ENCODE assay signal across 7 mouse cellular contexts in the genomic region with DNA sequence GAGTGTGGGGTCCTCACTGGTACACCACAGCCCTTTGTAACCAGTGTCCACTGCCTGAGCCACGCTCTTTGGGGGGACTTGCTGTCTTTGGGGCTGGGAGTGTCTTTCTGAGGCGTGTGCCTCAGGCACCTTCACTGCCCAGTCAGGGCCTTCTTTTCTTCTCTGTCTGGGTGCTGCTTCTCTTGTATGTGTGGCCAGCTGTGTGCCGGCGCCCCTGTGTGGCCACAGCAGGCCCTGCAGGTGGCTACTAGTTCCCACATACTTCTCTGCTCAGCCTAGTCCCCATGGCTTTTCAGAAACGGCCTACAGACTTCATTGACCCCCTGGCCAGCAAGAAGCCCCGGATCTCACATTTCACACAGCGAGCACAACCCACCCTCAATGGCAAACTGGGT. TPM values are rescaled to one million over a fixed set of nuclear protein-coding genes. Genes with fewer than 3 reads are reported as not detected.
DNase-seq lines count a peak whose midpoint lies in the region; ATAC-seq and TF ChIP-seq lines count a peak whose summit lies in the region.

No protein-coding gene starts in this region.

- ATAC-seq in inflammation-experienced regulatory T-cells, adult 6 months = peak; percentile 63
- peak; percentile 33; the same call in 1 of the 2 replicates for ATAC-seq in liver, embryonic 14.5 days (ENCODE audit: insufficient read depth)
- peak; percentile 60; the same call in 1 of the 2 replicates for ATAC-seq in neural tube, embryonic 12.5 days (ENCODE audit: low FRiP score, low read depth)

- peak overlapping the region; percentile 72 for H3K27ac ChIP-seq in gastrocnemius, adult 2 months
- H3K27ac ChIP-seq in liver, embryonic 14.5 days = no peak overlapping the region
- H3K27ac ChIP-seq in neural tube, embryonic 12.5 days = no peak overlapping the region

- WGBS in liver, embryonic 14.5 days (ENCODE audit: insufficient replicate concordance) = 45% methylated on average over 7 of the region's 7 CpGs
- WGBS in neural tube, embryonic 12.5 days = 41% methylated on average over 7 of the region's 7 CpGs

- H3K4me3 ChIP-seq in gastrocnemius, adult 2 months = no peak overlapping the region
- no peak overlapping the region for H3K4me3 ChIP-seq in liver, embryonic 14.5 days (ENCODE audit: insufficient read depth in 1 of 2, low read depth in 2 of 2, low read length in 2 of 2)
- no peak overlapping the region for H3K4me3 ChIP-seq in neural tube, embryonic 12.5 days

- H3K9ac ChIP-seq in liver, embryonic 14.5 days (replicated peaks) = no peak overlapping the region
- H3K9ac ChIP-seq in neural tube, embryonic 12.5 days = no peak overlapping the region

- TF ChIP-seq CTCF in brain, embryonic 14.5 days (IDR thresholded peaks at IDR 0.05; ENCODE audit: borderline replicate concordance, extremely low read depth, insufficient read depth, insufficient read length) = peak; percentile 77
- peak; percentile 98 for TF ChIP-seq CTCF in gastrocnemius, adult 2 months (IDR thresholded peaks at IDR 0.05)
- TF ChIP-seq CTCF in liver, embryonic 14.5 days (IDR thresholded peaks at IDR 0.05; ENCODE audit: low read depth) = peak; percentile 87

- TF ChIP-seq EP300 in liver, embryonic 14.5 days (IDR thresholded peaks at IDR 0.05; ENCODE audit: low read depth) = no peak

- intact Hi-C loops in gastrocnemius, adult 2 months (cut with DNase I) = loop anchor here (2.0 to 5.0 kb wide), 3 partner anchors 24 to 63 kb away; no protein-coding TSS in a partner anchor

- DNase-seq in urinary bladder, postnatal 14 days (ENCODE audit: low spot score) = peak; percentile 58
- DNase-seq in urinary bladder, adult 18-20 months (ENCODE audit: low spot score in 2 of 2) = no peak
- no peak for DNase-seq in brain, embryonic 14.5 days (ENCODE audit: low read depth)
- peak; percentile 80 for DNase-seq in gastrocnemius, adult 2 months
- no peak for DNase-seq in liver, embryonic 14.5 days (ENCODE audit: low read depth in 3 of 3, low spot score in 3 of 3)

- peaks cover 38% of the 10 kb centered on the region for H3K36me3 ChIP-seq in liver, embryonic 14.5 days (replicated peaks; ENCODE audit: control insufficient read depth, insufficient read depth, low read depth)
- H3K36me3 ChIP-seq in neural tube, embryonic 12.5 days = peaks cover 86% of the 10 kb centered on the region

- no peaks in the 10 kb centered on the region for H3K9me3 ChIP-seq in liver, embryonic 14.5 days (ENCODE audit: control insufficient read depth, low read length)
- H3K9me3 ChIP-seq in neural tube, embryonic 12.5 days = no peaks in the 10 kb centered on the region

- H3K4me2 ChIP-seq in liver, embryonic 14.5 days (ENCODE audit: low read depth) = no peak overlapping the region
- H3K4me2 ChIP-seq in neural tube, embryonic 12.5 days (replicated peaks) = no peak overlapping the region

- no peaks in the 10 kb centered on the region for H3K4me1 ChIP-seq in liver, embryonic 14.5 days (replicated peaks; ENCODE audit: control insufficient read depth in 2 of 2, insufficient read depth in 2 of 2, low read length in 1 of 2)
- no peaks in the 10 kb centered on the region for H3K4me1 ChIP-seq in neural tube, embryonic 12.5 days

- no peak for TF ChIP-seq POLR2A in brain, embryonic 14.5 days (IDR thresholded peaks at IDR 0.05; ENCODE audit: borderline replicate concordance, extremely low read depth, insufficient read depth, insufficient read length, poor library complexity, severe bottlenecking)

- no peaks in the 10 kb centered on the region for H3K27me3 ChIP-seq in liver, embryonic 14.5 days (ENCODE audit: control insufficient read depth, insufficient read depth, low read length)
- no peaks in the 10 kb centered on the region for H3K27me3 ChIP-seq in neural tube, embryonic 12.5 days (replicated peaks)

RNA-seq across cellular contexts. Expression of a gene that starts 8.9 kb away (rescaled TPM):
- polyA plus RNA-seq in brain, embryonic 14.5 days (2012; rRNA removed) = 165 and 231 TPM in 2 replicates
- 1 to 10 TPM; 3.2 to 4.3 TPM for total RNA-seq in gastrocnemius, adult 2 months (2021)
- polyA plus RNA-seq in inflammation-experienced regulatory T-cells, adult 6 months (2017; shearing (Covaris generic)) = 10 to 100 TPM; 27.6 to 32.6 (median 31.7) TPM
- 61.3 and 62.4 TPM in 2 replicates for polyA plus RNA-seq in liver, embryonic 14.5 days (2012; rRNA removed)
- polyA plus RNA-seq in liver, embryonic 14.5 days (2014; fragmentation: Nextera tagmentation; extraction: Ambion mirVana) = 30.2 and 34.2 TPM in 2 replicates
- polyA plus RNA-seq in neural tube, embryonic 12.5 days (2016; fragmentation: Nextera tagmentation; extraction: Ambion mirVana) = 116 TPM in 2 replicates

RNA-seq across cellular contexts. Expression of a gene that starts 23.4 kb away (rescaled TPM):
- 202 and 236 TPM in 2 replicates for polyA plus RNA-seq in brain, embryonic 14.5 days (2012; rRNA removed)
- 10 to 100 TPM in 1 of 2 experiments, 1 to 10 TPM in 1; 9.2 to 14.4 TPM for total RNA-seq in gastrocnemius, adult 2 months (2021)
- polyA plus RNA-seq in inflammation-experienced regulatory T-cells, adult 6 months (2017; shearing (Covaris generic)) = 10 to 100 TPM in 2 of 3 experiments, 1 to 10 TPM in 1; 2.6 to 16.2 (median 14.7) TPM
- 36.3 and 50.8 TPM in 2 replicates for polyA plus RNA-seq in liver, embryonic 14.5 days (2012; rRNA removed)
- 49.5 and 61.7 TPM in 2 replicates for polyA plus RNA-seq in liver, embryonic 14.5 days (2014; fragmentation: Nextera tagmentation; extraction: Ambion mirVana)
- polyA plus RNA-seq in neural tube, embryonic 12.5 days (2016; fragmentation: Nextera tagmentation; extraction: Ambion mirVana) = 139 and 144 TPM in 2 replicates

RNA-seq across cellular contexts. Expression of a gene that starts 30.7 kb away (rescaled TPM):
- 1.4 TPM in 2 replicates for polyA plus RNA-seq in brain, embryonic 14.5 days (2012; rRNA removed)
- total RNA-seq in gastrocnemius, adult 2 months (2021) = under 1 TPM; 0.42 to 0.48 TPM
- polyA plus RNA-seq in inflammation-experienced regulatory T-cells, adult 6 months (2017; shearing (Covaris generic)) = 1 to 10 TPM in 1 of 3 experiments, under 1 TPM in 2; 0.47 to 3.8 (median 0.71) TPM
- 4.3 and 5.3 TPM in 2 replicates for polyA plus RNA-seq in liver, embryonic 14.5 days (2012; rRNA removed)
- 4.7 TPM in 2 replicates for polyA plus RNA-seq in liver, embryonic 14.5 days (2014; fragmentation: Nextera tagmentation; extraction: Ambion mirVana)
- 0.68 and 1.3 TPM in 2 replicates for polyA plus RNA-seq in neural tube, embryonic 12.5 days (2016; fragmentation: Nextera tagmentation; extraction: Ambion mirVana)

RNA-seq across cellular contexts. Expression of a gene that starts 46.0 kb away (rescaled TPM):
- polyA plus RNA-seq in brain, embryonic 14.5 days (2012; rRNA removed) = 26.6 and 27.0 TPM in 2 replicates
- 10 to 100 TPM; 11.9 to 14.6 TPM for total RNA-seq in gastrocnemius, adult 2 months (2021)
- 10 to 100 TPM; 30.5 to 37.0 (median 35.6) TPM for polyA plus RNA-seq in inflammation-experienced regulatory T-cells, adult 6 months (2017; shearing (Covaris generic))
- polyA plus RNA-seq in liver, embryonic 14.5 days (2012; rRNA removed) = 8.9 and 9.6 TPM in 2 replicates
- polyA plus RNA-seq in liver, embryonic 14.5 days (2014; fragmentation: Nextera tagmentation; extraction: Ambion mirVana) = 7.7 and 9.2 TPM in 2 replicates
- 17.8 and 19.5 TPM in 2 replicates for polyA plus RNA-seq in neural tube, embryonic 12.5 days (2016; fragmentation: Nextera tagmentation; extraction: Ambion mirVana)

RNA-seq across cellular contexts. Expression of a gene that starts 47.0 kb away (rescaled TPM):
- polyA plus RNA-seq in brain, embryonic 14.5 days (2012; rRNA removed) = 0.23 and 0.26 TPM in 2 replicates
- total RNA-seq in gastrocnemius, adult 2 months (2021) = under 1 TPM in 1 of 2 experiments, not detected in 1; 0.28 TPM
- polyA plus RNA-seq in inflammation-experienced regulatory T-cells, adult 6 months (2017; shearing (Covaris generic)) = not detected
- polyA plus RNA-seq in liver, embryonic 14.5 days (2012; rRNA removed) = 6.3 and 9.0 TPM in 2 replicates
- 1.2 and 2.8 TPM in 2 replicates for polyA plus RNA-seq in liver, embryonic 14.5 days (2014; fragmentation: Nextera tagmentation; extraction: Ambion mirVana)
- 0.14 TPM in 1 of 2 replicates, not detected in the other for polyA plus RNA-seq in neural tube, embryonic 12.5 days (2016; fragmentation: Nextera tagmentation; extraction: Ambion mirVana)

Comparison
In these comparisons a context has a peak if more than half of its experiments do, and no peak if none do; other contexts are left out.
1. DNase-seq: peak in urinary bladder, postnatal 14 days (single experiment) and gastrocnemius, adult 2 months (single experiment); none in urinary bladder, adult 18-20 months (0 of 2), brain, embryonic 14.5 days (single experiment) and liver, embryonic 14.5 days (0 of 3).
2. Peak in every context shown above with its lines, with median percentiles within 50 percentile points of each other: CTCF ChIP-seq and ATAC-seq.